Mouse (Mus musculus) fibroblast of lung, adult 2 months (primary cell): ENCODE measurements at regions not wholly inside any gene's neighbourhood (a gene's known extent, or its start where the extent isn't known, plus 50 kb on each side); places are given as distances from the start of the nearest gene placed in this dataset.
"Not testable (repeated sequence)": the region's sequence is repeated elsewhere in the genome, so short reads cannot be mapped to it uniquely, and the experiment has no call there.

Experiments used
- DNase-seq: peaks from one replicate; pipeline ENCODE4 v3.0.0-alpha.2; 2011; ENCODE audit warnings: low read depth

GRCm38 (mm10) chr3:34709553-34709952 lies 59.3 kb downstream of the Sox2 start:
- DNase-seq, result no peak

- DNase-seq, result not testable (repeated sequence)
These were observed 61.9 kb downstream of the Sox2 start for GRCm38 (mm10) chr3:34712137-34712536.

- no peak for DNase-seq
These were observed 72.3 kb downstream of the Sox2 start for GRCm38 (mm10) chr3:34722506-34722905.

- DNase-seq, result no peak
These were observed 76.8 kb downstream of the Sox2 start for GRCm38 (mm10) chr3:34726955-34727354.

GRCm38 (mm10) chr3:34728282-34728681 lies 78.1 kb downstream of the Sox2 start:
- no peak for DNase-seq

- no peak for DNase-seq
These were observed 84.8 kb downstream of the Sox2 start for GRCm38 (mm10) chr3:34734966-34735365.

- DNase-seq, result no peak
These were observed 87.8 kb downstream of the Sox2 start for GRCm38 (mm10) chr3:34738001-34738400.

- DNase-seq, result no peak
These were observed 88.7 kb downstream of the Sox2 start for GRCm38 (mm10) chr3:34738938-34739337.

GRCm38 (mm10) chr3:34739693-34740092 lies 89.5 kb downstream of the Sox2 start:
- no peak for DNase-seq

GRCm38 (mm10) chr3:34740110-34740509 lies 89.9 kb downstream of the Sox2 start:
- DNase-seq, result no peak

GRCm38 (mm10) chr3:34745181-34745736 lies 95.1 kb downstream of the Sox2 start:
- DNase-seq, result no peak

- DNase-seq, result no peak
These were observed 97.4 kb downstream of the Sox2 start for GRCm38 (mm10) chr3:34747499-34748093.

- DNase-seq, result no peak
These were observed 99.8 kb downstream of the Sox2 start for GRCm38 (mm10) chr3:34749989-34750388.

- DNase-seq, result no peak
These were observed 101.3 kb downstream of the Sox2 start for GRCm38 (mm10) chr3:34751551-34751950.

GRCm38 (mm10) chr3:34753557-34753956 lies 103.4 kb downstream of the Sox2 start:
- no peak for DNase-seq

GRCm38 (mm10) chr3:34754781-34755180 lies 104.6 kb downstream of the Sox2 start:
- DNase-seq, result no peak

GRCm38 (mm10) chr3:34755282-34755681 lies 105.1 kb downstream of the Sox2 start:
- DNase-seq, result not testable (repeated sequence)

GRCm38 (mm10) chr3:34756632-34757031 lies 106.4 kb downstream of the Sox2 start:
- DNase-seq, result no peak

GRCm38 (mm10) chr3:34757130-34757529 lies 106.9 kb downstream of the Sox2 start:
- DNase-seq, result no peak

- DNase-seq, result no peak
These were observed 107.8 kb downstream of the Sox2 start for GRCm38 (mm10) chr3:34757813-34758510.

- DNase-seq, result no peak
These were observed 109.9 kb downstream of the Sox2 start for GRCm38 (mm10) chr3:34759942-34760640.

GRCm38 (mm10) chr3:34761162-34761769 lies 111.1 kb downstream of the Sox2 start:
- DNase-seq, result no peak
